Mouse (Mus musculus): ENCODE measurements around the gene Cldn4. TPM values are rescaled to one million over a fixed set of nuclear protein-coding genes. Genes with fewer than 3 reads are reported as not detected.
A peak's percentile ranks its signal among the peaks of the same experiment; 100 is the strongest.
"Not testable (repeated sequence)": the region's sequence is repeated elsewhere in the genome, so short reads cannot be mapped to it uniquely, and the experiment has no call there.

Cldn4 gene
- total RNA-seq, 2 experiments from 2014 or later: 0.23 to 7.8 TPM

DNA sequence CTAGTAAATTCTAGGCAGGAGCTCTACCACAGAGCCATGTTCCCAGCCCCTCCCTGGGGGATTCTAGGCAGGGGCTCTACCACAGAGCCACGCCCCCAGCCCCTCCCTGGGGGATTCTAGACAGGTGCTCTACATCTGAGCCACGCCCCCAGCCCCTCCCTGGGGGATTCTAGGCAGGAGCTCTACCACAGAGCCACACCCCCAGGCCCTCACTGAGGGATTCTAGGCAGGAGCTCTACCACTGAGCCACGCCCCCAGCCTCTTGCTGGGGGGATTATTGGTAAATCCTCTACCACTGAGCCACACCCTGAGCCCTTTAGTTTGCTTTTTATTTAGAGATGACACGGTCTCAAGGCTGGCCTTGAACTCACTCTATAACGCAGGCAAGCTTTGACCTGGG is 13.0 kb downstream of the Cldn4 start:
- DNase-seq (ENCODE audit: low spot score in 2 of 2): not testable (repeated sequence)

DNA sequence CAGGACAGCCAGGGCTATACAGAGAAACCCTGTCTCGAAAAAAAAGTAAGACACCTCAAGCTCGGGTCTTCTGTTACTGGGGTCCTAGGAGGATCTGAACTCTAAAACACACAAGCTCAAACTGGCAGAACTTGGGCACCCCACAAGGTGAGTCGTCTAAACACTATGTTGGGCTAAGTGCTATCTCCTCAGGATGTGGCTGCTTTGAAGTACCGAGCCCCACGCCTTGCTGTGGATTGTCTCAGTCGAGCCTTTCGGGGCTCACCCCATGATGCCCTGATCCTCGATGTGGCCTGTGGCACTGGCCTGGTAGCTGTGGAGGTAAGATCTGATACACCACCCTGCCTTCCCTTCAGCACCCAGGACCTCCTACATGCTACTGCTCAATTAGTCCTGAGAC is 13.5 kb downstream of the Cldn4 start:
- no peak for DNase-seq (ENCODE audit: low spot score in 2 of 2)

DNA sequence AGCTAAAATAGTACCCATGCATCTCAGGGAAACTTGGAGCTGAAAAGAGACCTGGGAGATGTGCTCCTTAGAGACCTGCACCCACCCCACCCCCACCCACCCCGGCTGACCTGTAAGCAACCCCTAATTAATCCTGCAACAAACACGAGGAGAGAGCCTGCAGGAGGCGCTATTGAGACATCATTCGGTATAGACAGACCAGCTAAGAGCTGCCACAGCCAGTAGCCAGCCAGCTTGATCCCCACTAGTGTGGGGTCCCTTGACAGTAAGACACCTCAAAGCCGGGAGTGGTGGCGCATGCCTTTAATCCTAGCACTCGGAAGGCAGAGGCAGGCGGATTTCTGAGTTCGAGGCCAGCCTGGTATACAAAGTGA is 13.8 kb downstream of the Cldn4 start:
- DNase-seq (ENCODE audit: low spot score in 2 of 2): peak in 1 of 2 experiments; percentile 40

DNA sequence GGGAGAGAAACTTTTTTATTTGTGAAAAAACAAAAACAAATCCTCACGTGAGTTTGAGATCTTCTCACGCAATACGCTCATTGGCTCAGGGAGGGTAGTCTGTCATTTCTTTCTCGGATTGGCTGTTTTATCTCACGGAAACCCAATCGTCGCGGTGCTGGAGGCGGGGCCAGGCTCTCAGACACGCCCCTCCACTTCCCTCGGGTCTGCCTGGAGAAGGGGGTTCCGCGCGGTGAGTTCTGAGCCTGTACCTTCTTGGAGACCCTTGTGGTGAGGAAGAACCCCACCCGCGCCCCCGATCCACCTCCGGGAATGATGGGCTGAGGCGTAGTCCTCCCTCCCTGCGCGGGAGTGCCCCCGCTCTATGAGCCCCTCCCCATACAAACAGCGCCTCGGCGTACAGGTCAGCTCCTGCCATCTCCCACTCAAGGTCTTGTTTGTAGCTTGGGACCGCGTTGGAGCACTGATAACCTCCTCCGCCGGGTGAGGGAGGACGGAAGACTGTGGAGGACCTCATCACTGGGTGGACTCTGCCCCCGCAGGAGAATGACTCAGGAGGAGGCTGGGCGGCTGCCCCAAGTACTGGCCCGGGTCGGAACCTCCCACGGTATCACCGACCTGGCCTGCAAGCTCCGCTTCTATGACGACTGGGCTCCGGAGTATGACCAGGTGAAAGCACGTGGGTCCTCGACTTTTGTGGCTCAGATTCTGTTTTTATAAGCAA is 14.4 kb downstream of the Cldn4 start, which contains the start of gene Mettl27:
Gene Mettl27, plus strand, starts transcription at position 190 of the 724 bp plus-strand sequence.
- DNase-seq (ENCODE audit: low spot score in 2 of 2): peak; percentile 57 to 75

DNA sequence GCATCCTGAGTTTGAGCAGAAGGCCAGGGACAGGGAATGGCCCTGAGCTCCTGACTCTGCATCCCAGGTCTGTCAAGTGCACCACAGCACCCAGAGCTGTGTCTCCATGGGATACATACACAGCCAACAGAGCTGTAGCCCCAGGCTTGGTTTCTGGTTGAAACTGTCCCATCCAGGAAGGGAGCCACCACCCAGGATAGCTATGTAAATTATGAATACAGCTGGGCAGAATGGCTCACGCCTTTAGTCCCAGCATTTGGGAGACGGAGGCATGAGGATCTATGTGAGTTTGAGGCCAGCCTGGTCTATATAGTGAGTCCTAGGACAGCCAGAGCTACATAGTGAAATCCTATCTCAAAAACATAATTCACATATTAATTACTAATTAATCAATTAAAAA is 16.7 kb downstream of the Cldn4 start:
- no peak for DNase-seq (ENCODE audit: low spot score in 2 of 2)

DNA sequence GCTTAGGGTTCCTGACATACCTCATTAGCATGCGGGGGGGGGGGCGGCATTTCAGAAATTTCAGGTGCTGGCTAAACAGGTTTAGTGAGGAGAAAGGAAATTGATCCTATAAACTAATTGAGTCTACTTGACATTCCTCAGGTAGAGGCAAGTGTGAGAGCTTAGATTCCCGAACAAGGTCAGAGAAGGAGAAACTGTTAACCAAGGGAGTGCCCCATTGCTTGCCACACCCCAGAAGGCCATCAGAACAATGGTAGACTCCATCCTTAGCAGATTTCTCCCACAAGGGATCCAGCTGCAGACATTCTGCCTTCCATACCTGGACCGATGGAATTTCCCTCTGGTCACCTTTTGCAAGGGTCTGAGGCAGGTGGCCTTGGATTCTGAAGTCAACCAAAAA is 20.0 kb downstream of the Cldn4 start:
- no peak for DNase-seq (ENCODE audit: low spot score in 2 of 2)

DNA sequence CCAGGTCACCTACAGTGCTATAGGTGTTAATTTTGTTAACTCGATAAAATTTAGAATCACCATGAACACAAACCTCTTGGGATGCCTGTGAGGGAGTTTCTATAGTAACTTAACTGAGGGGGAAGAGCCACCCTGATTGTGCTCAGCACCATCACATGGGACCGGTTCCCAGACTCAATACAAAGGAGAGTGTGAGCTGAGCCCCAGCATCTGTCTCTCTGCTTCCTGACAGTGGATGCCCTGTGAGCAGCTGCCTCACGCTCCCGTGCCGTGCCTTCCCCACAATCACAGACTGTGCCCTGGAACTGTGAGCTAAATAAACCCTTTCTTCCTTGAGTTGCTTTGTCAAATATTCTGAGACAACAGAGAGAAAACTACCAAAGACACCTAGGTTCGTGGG is 23.6 kb downstream of the Cldn4 start:
- DNase-seq (ENCODE audit: low spot score in 2 of 2): no peak

DNA sequence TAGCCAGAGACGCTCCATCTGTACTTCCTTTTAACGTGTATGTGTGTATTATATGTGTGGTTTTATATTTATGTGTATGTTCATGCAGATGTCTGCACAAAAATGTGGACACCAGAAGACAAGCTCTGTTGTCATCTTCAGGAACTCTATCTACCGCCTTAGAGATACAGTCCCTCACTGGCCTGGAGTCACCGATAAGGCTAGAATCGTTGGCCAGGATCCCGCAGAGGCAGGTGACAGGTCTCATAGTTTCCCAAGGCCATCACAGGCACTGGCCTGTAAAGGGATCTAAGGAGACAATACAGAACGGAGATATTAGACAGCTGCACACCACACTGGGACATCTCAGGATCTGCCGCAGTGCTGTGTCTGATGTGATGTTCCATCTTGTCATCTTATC is 25.6 kb downstream of the Cldn4 start:
- DNase-seq (ENCODE audit: low spot score in 2 of 2): no peak

DNA sequence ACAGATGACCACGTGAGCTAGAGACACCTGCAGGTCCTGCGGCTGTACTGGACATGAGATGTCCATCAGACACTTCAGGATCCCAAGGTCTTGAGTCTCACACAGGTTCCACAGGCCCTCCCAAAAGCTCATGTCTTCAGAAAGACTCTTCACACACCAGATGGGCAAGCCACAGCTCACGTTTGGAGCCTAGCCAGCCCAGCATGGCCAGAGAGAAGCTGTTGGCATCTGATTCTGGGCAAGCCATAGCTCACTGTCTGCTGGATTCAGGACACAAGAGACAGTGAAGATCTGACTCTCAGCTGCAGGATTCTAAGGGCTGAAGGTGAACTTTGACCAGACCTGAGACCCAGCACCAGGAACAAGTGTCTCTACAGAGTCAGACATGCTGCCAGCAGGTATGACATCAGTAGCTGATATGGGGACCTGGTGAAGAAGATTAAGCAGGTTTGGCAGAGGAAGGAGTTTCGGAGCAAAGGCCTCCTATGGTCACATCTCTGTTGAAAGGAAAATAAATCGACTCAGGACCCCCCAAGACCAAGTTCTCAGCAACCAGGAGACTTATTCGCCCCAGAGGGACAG is 26.5 kb downstream of the Cldn4 start:
- DNase-seq (ENCODE audit: low spot score in 2 of 2): no peak

DNA sequence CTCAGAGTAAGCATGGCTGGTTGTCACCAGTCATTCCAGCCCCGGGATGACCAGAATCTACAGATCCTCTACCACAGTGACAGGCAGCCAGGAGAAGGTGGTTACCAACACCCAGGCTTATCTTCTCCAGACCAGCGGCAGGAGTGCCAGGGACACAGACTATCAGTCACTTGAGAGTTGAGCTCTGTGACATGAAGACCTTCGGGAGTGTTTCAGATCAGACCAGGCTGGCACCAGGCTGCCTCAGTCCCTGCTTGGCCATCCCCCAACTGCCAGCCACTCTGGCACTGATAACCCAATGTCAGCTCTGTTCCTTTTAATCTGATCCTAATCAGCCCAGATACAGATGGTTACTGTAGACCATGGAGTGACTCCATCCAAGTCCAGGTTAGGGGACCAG is 27.6 kb downstream of the Cldn4 start:
- no peak for DNase-seq (ENCODE audit: low spot score in 2 of 2)

DNA sequence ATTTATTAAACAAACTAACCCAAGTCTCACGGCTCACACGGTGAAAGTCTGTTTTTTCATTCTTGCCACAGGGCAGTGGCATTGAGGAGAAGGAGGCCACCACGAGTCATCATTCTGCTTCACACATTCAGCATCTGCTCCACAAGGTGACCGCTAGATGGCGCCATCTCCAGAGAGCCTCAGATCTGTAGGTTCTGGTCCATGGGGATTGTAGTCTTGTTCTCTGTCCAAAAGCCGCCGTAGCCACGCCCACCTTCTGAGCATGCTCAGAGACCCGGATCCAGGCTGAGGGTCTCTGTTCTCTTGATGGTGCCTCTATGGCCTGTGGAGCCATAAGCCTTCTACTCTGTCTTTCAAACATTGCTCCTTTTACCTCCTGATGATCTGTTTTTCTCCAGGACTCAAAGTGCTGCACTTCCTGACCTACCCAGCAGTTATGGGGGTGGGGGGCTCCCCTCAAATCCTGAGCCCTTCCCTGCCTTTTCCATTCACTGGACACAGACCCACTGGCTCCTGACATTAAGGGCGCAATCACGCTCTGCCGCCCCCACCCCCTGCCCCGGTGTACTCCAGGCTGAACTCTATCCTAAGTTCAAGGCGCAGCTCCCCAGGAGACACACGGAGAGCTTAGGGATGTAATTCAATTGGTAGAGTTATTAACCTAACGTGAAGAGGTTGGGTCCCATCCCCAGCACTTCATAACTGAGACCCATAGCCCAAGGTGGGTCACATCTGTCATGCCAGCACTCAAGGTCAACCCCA is 28.5 kb downstream of the Cldn4 start:
- peak; percentile 19 to 47 for DNase-seq (ENCODE audit: low spot score in 2 of 2)

DNA sequence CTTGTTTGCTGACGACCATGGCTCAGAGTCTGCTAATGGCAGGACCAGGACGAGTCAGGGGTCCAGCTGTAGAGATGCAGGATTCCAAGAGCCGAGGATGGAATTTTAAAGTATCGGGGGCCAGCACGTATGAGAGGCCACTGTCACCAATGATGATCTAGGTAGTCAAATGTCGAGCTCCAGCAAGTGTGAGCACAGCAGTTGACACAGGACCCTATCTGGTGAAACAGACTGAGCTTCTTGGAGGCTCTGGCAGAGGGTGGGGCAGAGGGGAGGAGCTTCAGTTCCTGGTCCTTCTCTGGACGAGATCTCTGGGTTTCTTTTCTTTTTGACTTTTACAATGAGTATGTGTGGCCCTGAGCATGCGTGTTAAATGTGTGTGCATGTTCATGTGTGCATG is 31.4 kb downstream of the Cldn4 start, which contains the start of gene Cldn13:
Gene Cldn13, minus strand, starts transcription at position 216 of the 400 bp plus-strand sequence.
- DNase-seq (ENCODE audit: low spot score in 2 of 2): no peak

DNA sequence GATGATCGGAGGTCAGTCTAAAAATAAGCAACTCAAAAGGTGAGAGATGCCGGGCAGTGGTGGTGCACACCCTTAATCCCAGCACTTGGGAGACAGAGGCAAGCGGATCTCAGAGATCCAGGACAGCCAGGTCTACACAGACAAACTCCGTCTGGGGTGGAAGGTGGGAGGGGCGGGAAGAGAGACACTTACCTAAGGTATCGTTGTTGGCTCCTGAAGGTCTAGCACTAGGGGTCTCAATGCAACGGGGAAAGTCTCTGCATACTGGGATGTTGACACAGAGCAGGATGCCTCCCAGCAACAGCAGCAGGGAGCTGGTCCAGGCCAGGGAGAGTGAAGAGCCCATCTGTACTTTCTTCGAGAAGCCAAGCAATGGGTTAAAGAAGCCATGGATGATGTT is 32.2 kb downstream of the Cldn4 start:
- no peak for DNase-seq (ENCODE audit: low spot score in 2 of 2)

DNA sequence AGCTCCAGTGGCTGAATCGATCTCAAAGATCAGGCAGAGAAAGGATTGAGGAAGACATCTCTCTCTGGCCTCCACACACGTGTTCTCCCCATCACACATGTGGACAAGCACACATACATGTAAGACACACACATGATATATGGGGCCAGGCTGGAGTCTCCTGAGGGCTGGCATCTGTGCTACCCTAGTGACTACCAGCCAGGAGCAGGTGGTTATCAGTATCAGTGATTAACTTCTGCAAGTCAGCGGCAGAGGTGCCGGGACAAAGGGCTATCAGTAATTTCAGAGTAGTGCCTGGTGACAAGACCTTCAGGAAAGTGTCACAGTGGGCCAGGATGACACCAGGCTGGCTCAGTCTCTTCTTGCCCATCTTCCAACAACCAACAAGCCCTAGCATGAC is 33.0 kb downstream of the Cldn4 start:
- DNase-seq (ENCODE audit: low spot score in 2 of 2): no peak

DNA sequence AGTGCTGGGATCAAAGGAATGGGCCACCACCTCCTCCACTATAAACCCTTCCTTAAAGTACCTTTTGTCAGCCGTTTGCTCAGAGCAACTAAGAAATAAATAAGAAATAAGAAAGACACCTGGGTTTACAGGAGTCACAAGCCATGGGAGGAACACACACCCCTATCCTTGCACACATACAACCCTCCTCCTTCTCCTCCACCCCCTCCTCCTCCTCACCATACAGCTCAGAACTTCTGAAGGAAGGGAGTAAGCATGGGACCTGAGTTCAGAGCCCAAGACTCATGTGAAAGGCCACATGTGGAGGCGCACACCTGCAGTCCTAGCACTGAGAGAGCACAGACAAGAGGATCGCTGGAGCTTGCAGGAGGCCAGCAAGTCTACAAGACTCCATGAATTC is 33.4 kb downstream of the Cldn4 start:
- DNase-seq (ENCODE audit: low spot score in 2 of 2): no peak

DNA sequence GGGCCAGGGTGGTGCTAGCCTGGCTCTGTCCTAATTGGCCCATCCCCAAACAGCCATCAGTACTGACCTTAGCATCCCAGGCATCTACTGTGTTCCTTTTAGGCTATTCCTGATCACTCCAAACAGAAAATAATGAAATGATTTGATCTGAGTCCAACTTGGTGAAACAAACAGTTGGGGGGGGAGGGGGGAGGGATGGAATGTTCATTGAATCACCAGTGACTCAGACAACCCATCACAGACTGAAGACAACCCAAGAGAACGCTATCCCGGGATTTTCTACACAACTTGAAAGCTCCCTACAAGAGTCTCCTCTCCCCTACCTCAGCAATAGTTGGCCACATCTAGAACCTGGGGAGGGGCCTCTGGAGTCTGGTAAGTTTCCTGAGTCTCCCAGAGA is 34.8 kb downstream of the Cldn4 start:
- no peak for DNase-seq (ENCODE audit: low spot score in 2 of 2)

DNA sequence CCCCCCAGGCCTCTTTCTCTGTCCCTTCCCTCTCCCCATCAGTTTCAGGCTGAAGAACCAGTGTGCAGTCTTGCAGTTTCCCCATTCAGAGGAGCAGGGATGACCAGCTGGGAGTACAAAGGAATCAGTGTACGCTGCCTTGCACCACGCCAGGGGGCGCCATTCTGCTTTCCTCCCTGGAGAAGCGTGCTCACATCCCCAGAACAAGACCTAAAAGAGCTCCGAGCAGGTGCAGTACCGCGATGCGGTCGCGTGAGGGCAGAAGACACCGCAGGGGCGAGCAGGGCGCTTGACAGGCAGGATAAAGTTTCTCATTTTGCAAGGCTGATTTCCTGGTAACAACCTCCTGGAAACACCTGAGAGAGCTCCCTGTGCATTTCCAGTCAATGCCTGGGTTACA is 39.6 kb downstream of the Cldn4 start:
- DNase-seq (ENCODE audit: low spot score in 2 of 2): peak; percentile 89 to 90

DNA sequence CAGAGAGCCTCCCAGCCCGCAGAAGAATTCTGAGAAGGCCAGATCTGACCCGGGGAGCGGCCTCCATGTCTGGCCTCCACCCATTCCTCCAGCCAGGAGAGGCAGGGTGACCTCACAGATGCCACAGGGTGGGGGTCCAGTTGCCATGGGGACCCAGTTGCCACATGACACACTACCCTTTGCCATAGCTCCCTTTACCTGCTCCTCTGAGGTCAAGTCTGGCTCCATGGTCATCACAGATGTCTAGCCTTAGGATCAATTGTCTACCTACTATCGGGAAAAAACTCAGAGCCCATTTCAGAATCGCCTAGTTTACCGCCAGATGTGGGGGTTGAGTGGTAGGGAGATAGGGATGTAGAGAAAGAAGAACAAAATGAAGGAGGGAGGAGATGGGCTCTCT is 40.1 kb downstream of the Cldn4 start, which contains the start of gene Tmem270:
Gene Tmem270, minus strand, starts transcription at position 101 of the 400 bp plus-strand sequence.
- DNase-seq (ENCODE audit: low spot score in 2 of 2): no peak

DNA sequence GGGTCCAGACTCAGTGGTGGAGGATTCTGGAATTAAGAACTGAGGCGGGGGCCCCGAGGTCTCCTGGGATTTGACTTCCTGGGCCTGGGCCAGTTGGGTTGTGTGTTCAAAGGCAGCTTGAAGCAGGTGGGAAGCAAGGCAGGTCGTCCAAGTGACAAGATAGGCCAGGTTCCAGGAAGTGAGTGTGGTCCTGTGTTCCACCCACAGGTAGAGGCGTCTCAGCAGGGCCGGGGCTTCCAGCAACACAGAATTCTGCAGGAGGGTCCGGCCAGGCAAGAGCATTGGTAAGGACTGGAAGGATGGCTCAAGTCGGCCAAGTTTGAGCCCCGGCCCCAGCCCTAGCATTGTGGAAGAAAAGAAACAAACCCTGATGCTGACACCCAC is 45.1 kb downstream of the Cldn4 start:
- no peak for DNase-seq (ENCODE audit: low spot score in 2 of 2)

DNA sequence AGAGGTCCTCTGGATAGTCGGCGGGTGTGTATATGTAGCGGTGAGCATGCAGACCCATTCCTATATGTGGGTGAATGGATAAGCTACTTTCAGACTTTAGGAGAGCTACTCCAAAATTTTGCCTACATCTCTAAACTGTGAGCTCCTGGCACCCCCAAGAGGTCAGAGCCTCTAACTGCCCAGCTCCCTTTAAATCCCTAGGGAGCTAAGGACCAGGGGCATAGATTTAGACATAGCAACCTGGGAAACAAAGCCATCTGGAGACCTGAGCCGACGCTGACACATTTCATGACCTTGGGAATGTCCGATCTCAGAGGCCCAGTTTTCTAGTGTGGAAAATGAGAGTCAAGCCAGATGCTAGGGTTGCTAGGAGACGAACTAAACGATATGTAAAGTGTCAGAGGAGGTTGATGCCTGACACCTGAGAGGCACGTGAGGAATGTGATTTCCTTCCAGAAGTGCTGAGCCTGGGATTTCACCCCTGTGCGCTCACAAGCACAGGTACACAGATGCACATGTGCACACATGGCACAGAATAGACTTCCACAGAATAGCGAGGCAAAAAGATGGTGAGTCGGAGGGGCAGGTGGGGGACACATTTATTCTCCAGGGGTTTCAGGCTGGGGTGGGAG is 45.6 kb downstream of the Cldn4 start:
- DNase-seq (ENCODE audit: low spot score in 2 of 2): no peak

DNA sequence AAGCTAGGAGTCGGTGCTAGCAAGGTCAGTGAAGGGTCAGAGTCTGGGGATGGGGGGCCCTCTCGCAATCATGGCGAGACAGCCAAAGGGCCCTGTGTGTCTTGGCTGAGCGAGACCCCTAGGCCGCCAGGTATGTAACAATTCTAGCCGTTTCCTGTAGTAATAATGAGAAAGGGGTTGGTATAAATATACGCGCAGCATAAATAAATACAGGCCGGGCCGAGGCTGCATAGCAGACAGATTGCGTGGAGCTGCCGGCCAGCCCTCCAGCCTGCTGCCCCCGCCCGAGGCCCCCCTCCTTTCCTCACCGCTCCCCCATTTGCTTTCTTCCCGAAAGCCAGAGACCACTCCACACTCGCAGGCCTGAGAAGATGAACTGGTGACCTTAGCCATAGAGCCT is 49.1 kb downstream of the Cldn4 start:
- DNase-seq (ENCODE audit: low spot score in 2 of 2): no peak

DNA sequence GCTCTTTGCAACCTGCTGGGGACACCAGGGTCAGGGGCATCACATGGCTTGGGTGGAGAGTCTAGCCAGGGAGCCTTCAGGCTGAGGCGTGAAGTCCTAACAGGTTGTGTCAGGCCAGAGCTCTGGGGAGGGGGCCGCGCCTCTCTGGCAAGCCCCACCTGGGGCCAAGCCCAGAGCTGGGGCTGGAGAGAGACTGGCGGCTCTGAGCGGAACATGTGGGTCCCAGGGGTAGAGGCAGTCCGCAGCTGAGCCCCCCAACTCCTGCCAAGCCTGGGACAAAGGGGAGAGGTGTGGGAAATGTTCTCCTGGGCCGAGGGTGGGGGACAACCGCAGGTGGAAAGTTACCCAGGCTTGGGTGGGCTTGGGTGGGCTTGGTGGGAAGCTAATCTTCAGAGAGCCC is 49.8 kb downstream of the Cldn4 start:
- DNase-seq (ENCODE audit: low spot score in 2 of 2): no peak

Measured in adrenal gland, postnatal 4 days (tissue).